Mouse (Mus musculus): ENCODE results near the gene Arid5b. TPM values are rescaled to one million over a fixed set of nuclear protein-coding genes. Genes with fewer than 3 reads are reported as not detected.

Gene Arid5b
- polyA plus RNA-seq, 1 experiment from 2014 or later, result 10.7 TPM

GRCm38 (mm10) chr10:68238707-68239425, 39.7 kb downstream of the Arid5b start:
- DNase-seq (ENCODE audit: low spot score), result peak; percentile 37

GRCm38 (mm10) chr10:68238182-68238581, 40.4 kb downstream of the Arid5b start:
- no peak for DNase-seq (ENCODE audit: low spot score)

- no peak for DNase-seq (ENCODE audit: low spot score)
Observed at GRCm38 (mm10) chr10:68236956-68237455, 41.5 kb downstream of the Arid5b start.

GRCm38 (mm10) chr10:68231385-68232182, 47.0 kb downstream of the Arid5b start:
- DNase-seq (ENCODE audit: low spot score), result no peak

- no peak for DNase-seq (ENCODE audit: low spot score)
Observed at GRCm38 (mm10) chr10:68230653-68231384, 47.7 kb downstream of the Arid5b start.

GRCm38 (mm10) chr10:68229640-68230565, 48.6 kb downstream of the Arid5b start:
- no peak for DNase-seq (ENCODE audit: low spot score)

GRCm38 (mm10) chr10:68222676-68223075, 55.9 kb downstream of the Arid5b start:
- no peak for DNase-seq (ENCODE audit: low spot score)

GRCm38 (mm10) chr10:68222012-68222411, 56.5 kb downstream of the Arid5b start:
- no peak for DNase-seq (ENCODE audit: low spot score)

GRCm38 (mm10) chr10:68219327-68219726, 59.2 kb downstream of the Arid5b start:
- DNase-seq (ENCODE audit: low spot score), result no peak

GRCm38 (mm10) chr10:68218678-68219077, 59.9 kb downstream of the Arid5b start:
- no peak for DNase-seq (ENCODE audit: low spot score)

- DNase-seq (ENCODE audit: low spot score), result no peak
Observed at GRCm38 (mm10) chr10:68214809-68215468, 63.6 kb downstream of the Arid5b start.

GRCm38 (mm10) chr10:68212061-68212915, 66.3 kb downstream of the Arid5b start:
- DNase-seq (ENCODE audit: low spot score), result no peak

GRCm38 (mm10) chr10:68211514-68211913, 67.0 kb downstream of the Arid5b start:
- no peak for DNase-seq (ENCODE audit: low spot score)

GRCm38 (mm10) chr10:68210025-68210642, 68.4 kb downstream of the Arid5b start:
- no peak for DNase-seq (ENCODE audit: low spot score)

GRCm38 (mm10) chr10:68208670-68209065, 69.9 kb downstream of the Arid5b start:
- DNase-seq (ENCODE audit: low spot score), result no peak

- no peak for DNase-seq (ENCODE audit: low spot score)
Observed at GRCm38 (mm10) chr10:68207803-68208669, 70.5 kb downstream of the Arid5b start.

GRCm38 (mm10) chr10:68204391-68204790, 74.1 kb downstream of the Arid5b start:
- DNase-seq (ENCODE audit: low spot score), result no peak

- no peak for DNase-seq (ENCODE audit: low spot score)
Observed at GRCm38 (mm10) chr10:68203860-68204259, 74.7 kb downstream of the Arid5b start.

Measured in thymus, postnatal 0 days (tissue).